Mouse (Mus musculus): ENCODE measurements around the gene Spag17. TPM values are rescaled to one million over a fixed set of nuclear protein-coding genes. Genes with fewer than 3 reads are reported as not detected.
A peak's percentile ranks its signal among the peaks of the same experiment; 100 is the strongest.

The Spag17 gene
- total RNA-seq, 2 experiments from 2014 or later = 1.1 to 1.2 TPM

DNA sequence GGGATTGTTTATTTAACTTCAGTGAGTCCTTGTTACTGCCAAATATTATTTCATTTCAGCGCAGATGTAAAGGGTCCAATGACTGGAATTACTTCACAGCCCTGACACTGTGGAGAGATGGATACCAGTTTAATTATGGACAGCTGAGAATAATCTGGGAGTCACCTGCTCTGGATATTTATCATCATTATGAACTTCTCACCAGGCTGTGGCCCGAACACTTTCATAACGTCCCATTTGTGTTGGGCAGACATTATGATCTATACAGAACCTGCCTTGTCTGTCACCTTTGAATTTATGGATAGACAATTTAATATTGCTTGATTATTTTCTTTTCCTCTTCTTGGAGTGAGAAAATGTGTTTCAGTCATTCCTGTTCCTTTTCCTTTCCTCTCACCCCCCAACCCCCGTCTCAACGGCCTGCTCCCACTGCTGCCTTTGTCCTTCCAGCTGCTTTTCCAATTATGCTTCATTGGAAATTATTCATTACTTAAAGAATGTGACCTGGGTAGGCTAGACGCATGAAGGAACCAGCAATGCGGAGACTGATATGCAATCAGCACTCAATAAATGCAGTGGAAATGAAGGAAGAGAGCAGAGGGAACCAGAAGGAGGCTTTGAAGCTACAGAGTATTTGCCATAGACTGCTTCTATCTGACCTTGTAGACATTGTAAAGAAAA lies 74.7 kb downstream of the Spag17 start:
- intact Hi-C loops (cut with DNase I) = no loop called here
- DNase-seq = no peak

DNA sequence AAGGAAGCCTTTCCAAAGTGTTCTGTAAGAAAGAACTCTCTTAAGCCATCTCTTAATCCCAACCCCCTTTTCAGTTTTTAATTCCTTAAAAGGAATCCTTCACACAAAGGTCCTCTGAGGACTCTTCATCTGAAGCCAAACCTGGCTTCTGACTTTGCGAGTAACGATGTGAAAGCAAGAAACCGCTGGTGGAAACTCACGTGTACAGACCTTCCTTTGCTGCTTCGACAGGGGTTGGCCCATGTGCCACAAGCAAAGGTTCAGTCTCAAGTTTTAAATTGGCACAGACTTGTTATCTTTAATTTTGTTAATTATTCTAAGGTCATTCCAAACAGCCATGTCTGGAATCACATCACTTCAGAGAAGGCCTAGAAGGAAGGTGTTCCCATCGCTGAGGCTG lies 79.1 kb downstream of the Spag17 start:
- no peak for DNase-seq
- intact Hi-C loops (cut with DNase I) = no loop called here

DNA sequence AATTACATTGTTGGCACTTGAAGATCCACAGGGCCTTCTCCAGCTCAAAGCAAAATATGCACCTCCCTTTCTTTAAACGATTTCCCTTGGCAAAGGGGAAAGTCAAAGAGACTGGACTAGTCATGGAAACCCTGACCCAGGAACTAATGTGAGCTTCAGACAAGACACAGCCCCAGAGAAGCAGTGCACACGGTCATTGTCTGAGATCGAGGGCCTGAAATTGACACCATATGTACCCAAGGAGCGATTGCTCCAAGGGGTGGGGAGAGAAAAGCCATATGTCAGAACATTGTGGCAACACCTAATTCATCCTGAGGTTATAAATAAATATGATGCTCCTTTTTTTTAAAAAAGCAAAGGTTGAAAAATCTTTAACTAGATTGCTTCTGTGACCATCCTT lies 80.7 kb downstream of the Spag17 start:
- intact Hi-C loops (cut with DNase I) = no loop called here
- DNase-seq = no peak

DNA sequence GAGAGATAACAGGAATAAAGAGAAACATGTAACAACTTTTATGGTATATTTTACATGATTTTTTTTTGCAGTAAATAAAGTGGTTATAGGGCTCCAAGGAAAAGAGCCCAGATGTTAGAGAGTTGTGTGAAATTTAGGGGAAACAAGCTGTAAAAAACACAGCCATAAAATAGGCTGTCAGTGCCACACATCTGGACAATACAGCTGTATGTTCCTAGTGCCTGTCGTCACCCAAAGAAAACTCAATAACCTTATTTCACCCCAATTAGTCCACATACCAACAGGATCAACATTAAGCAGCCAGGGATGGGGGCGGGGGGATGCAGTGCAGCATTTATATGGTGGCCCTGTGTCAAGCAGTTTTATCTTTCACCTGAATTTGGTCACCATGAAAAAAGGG lies 81.1 kb downstream of the Spag17 start:
- no peak for DNase-seq

DNA sequence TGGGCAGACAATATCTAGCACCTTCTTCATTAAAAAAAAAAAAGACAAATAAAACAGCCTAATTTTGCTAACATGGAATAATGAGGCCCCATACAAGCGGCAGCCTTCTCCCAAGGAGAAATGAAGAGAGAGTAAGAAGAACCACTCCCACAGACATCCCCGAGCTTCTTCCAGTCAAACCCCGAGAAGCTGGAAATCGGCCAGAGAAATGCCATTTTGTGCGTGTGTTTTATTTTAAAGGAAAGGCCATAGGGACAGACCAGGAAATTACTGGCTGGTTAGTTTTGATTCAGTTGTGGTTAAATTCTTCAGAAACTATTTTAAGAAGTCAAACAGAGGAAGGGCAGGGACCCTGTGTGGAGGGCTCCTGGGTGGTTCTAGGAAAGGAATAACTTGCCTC lies 85.6 kb downstream of the Spag17 start:
- intact Hi-C loops (cut with DNase I) = no loop called here
- peak; percentile 26 for DNase-seq

More for the DNA sequence above, 81.1 kb downstream of the Spag17 start:
- intact Hi-C loops (cut with DNase I) = no loop called here

DNA sequence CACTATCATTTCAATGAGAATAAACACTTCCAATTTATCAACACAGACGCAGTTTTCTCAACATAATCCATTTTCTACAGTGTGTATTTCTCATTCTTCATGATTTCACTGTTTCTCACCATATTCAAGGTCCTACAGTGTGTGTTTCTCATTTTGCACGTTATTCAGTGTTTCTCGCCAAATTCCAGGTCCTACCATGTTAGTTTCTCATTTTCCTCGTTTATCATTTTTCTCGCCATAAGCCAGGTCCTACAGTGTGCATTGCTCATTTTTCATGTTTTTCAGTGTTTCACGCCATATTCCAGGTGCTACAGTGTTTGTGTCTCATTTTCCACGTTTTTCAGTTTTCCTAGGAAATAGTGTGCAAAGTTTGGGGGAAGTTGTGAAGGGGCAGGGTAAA lies 95.8 kb downstream of the Spag17 start:
- DNase-seq = no peak
- intact Hi-C loops (cut with DNase I) = no loop called here

DNA sequence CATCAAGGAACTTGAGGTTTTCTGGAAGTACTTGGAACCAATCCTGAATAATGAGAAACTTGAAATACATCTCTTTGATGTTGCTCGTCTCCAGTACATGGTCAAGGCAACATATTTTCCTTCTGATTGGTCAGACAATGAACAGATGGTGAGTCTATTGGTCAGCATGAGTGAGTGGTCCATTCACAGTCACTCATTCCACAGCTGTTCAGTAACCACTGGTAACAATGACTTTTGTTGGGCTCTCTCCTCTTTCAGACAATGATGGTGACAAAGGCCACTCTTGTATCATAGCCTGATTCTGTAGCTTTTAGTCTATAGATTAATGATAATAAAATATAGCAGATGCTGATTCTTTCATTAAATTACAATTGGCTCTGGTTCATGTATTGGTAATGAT lies 119.5 kb downstream of the Spag17 start:
- DNase-seq = no peak
- intact Hi-C loops (cut with DNase I) = no loop called here

DNA sequence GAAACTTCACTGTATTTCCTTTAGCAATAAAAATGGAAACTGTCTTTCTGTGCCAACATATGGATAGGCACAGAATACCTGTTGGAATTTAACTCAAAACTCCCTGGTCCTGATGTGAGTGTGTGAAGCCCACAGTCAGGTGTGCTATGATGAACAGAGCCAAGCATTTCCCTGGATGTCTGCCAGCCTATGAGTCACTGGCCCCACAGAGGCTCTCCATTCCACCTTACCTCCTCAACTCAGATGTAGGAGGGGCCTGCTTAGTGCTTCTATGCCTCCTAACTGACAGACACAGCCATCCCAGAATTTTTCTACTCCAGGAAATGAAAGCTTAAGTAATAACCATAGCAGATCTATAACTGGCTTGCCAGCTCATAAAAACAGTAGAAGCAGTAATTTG lies 124.6 kb downstream of the Spag17 start:
- intact Hi-C loops (cut with DNase I) = no loop called here
- DNase-seq = no peak

DNA sequence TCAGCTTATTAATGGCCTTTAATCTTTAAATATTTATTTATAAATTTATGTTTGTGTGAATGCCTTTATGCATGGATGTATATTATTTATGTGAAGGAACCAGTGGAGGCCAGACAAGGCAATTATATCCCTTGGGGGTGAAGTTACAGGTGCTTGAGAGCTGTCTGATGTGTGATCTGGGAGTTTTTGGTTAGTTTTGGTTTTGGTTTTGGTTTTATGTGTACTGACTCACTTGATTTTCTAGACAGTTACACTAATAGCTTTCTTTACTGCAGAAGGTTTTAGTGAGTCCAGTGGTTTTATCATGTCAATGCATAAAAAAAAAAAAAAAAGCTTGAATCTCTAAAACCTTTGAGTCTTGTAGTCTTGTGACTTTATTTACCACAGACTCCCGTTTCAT lies 128.9 kb downstream of the Spag17 start:
- intact Hi-C loops (cut with DNase I) = no loop called here

DNA sequence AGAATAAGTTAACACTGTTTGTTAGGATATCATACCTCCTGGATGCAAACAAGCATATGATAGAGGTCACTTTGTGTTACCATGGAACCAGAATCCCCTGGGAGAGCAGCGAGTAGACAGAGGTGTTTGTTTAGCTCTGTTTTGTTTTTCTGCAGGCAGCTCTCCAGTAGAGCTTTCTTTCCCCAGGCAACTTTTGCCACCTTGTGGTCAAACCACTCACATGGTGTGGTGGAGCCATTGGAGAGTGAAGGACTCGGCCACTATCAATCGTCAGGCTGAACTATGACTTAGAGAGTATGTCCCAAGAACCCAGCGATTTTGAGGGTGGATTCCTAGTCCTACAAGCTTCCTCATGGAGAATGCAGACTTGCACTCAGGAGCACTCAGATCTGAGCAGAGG lies 146.1 kb downstream of the Spag17 start:
- no peak for DNase-seq
- intact Hi-C loops (cut with DNase I) = no loop called here

More for the DNA sequence above, 128.9 kb downstream of the Spag17 start:
- no peak for DNase-seq

DNA sequence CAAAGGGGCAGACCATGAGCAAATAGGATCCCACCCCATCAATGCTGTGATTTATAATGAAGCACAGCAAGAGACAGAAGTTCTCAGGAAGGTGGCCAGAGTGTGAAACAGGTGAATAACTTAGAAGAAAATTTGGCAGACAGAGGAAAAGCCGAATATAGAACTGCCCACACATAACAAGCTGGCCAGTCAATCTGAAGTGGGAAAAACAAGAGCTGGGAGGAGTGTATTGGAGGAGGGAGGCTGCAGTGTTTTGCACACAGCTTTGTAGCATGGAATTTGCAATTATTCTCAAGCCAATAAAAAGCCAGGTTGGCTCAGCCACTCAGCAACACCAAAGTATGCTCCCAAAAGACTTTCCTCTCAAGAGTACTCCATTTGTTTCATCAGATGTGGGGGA lies 147.8 kb downstream of the Spag17 start:
- DNase-seq = no peak
- intact Hi-C loops (cut with DNase I) = no loop called here

DNA sequence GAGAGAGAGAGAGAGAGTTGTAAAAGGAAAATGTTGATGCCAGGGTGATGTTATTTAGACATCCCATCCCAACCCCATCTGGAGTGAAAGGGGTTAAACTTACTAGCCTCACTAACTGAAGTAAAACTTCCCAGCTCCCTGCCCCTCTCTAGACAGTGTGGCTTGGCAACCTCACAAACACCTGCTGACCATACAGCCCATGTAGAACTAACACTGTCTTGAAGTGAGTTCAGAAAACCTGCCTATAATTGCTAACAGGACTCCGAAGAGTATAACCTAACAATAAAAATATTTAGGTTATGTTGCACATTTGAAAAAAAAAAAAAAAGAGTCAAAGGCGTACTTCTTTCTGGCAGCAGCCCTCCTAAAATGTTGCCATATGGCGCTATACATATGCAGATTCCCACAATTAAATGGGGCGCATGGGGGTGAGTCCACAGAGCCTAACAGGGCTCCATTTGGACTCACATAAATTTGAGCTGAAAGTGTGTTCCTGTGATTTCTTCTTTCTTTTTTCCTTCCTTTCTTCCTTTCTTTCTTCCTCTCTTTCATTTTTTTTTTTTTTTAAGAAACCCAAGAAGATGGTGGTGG lies 149.3 kb downstream of the Spag17 start:
- DNase-seq = no peak
- intact Hi-C loops (cut with DNase I) = no loop called here

DNA sequence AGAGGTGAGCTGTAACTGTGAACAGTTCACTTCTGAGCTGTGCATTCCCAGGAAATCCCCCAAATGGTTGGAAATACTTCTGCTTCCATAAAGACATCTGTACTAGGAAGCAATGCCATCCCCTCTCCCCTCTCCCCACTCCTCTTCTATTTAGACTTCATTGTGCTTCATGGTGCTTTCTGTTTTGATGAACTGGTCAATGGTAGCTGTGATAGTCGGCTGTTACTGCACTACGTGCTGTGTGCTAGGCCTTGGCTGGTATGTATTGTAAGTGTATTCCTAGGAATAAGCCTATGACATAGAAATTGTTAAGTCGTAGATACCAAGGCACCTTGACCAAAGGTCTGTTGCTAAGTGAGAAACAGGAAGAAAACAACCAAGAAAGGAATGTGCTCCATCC lies 149.9 kb downstream of the Spag17 start:
- DNase-seq = no peak
- intact Hi-C loops (cut with DNase I) = no loop called here

DNA sequence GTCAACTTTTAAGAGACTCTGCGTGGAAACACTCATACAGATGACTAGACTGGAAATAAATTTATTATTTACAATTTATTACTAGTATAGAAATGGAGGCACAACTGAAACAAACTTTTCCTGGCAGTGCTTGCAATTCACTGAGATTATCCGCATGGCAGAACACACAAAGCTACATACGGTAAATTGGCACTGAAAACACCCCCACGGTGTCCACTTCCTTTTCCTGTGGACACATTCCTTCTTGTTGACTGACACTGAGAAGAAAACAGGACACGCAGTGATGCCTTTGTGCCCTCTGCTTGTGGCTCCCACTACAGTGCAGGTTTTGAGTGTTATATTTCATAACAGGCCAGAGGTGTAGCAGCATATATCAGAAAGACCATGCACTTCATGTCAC lies 151.6 kb downstream of the Spag17 start:
- intact Hi-C loops (cut with DNase I) = no loop called here

DNA sequence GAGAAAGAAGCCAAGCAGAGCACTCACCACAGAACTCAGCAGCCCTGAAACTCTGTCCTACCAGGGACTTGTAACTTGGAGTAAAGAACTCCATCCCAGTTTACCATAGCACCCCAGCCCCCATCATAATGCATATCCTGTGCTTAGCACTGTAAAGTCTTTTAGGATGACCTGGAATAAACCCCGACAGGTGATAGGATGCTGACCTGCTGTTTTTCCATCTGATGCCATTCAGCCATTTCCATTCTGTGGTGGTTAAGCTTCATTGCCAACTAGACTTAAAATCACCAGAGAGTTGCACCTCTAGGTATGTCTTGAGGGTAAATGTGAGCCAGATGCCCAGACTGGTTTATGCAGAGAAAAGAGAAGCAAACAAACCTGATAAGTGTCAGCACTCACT lies 189.2 kb downstream of the Spag17 start:
- intact Hi-C loops (cut with DNase I) = no loop called here
- DNase-seq = no peak

More for the DNA sequence above, 151.6 kb downstream of the Spag17 start:
- DNase-seq = no peak

DNA sequence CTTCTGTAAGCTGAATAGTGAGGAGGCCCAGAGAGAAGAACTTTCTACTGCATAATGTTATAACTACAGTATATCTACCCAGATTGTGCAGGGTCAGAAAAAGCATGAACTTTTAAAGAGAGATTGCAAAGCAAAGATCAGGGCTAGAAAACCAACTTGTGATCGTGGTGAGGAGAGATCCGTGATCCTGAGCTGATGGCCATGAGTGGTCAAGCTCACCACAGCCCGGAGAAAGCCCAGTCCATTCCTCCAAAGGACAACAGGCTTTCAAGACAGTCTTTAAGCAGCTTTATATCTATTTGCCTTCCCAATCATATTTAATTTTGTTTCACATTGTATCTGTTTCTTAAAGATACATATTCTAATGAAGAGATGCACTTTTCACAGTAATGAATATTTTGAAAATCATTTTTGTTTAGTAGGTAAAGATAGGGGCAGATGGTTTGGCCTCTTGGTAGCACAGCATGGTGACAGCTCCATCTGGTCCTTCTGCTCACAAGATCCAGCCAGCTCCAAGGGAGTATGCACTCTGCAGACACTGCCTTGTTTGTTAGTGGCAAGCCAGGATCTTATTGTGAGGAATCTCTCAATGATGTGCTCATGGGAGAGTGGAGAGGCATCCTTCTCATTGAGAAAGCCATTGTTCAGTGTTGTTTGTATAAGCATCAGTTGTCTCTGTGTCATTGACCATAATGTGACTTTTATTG lies 217.3 kb downstream of the Spag17 start:
- intact Hi-C loops (cut with DNase I) = no loop called here
- peak; percentile 45 for DNase-seq

DNA sequence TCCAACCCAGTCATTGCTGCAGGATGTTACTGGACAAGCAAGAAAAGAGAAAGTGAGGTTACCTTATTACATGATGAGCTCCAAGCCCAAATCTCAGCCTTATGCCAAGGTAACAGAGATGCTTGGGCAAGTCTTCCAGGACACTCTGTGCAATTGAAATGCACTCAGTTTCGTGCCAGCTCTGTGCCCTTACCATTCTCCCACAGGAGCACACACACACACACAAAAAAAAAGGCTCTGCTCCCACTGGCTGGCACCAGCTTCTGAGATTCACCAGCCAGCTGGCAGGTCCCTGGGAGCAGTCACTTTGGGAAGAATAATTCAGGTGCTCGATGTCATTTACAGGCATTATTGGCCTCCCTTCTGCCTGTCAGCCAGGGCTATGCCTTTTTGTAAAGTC lies 221.5 kb downstream of the Spag17 start:
- intact Hi-C loops (cut with DNase I) = no loop called here
- peak; percentile 22 for DNase-seq

DNA sequence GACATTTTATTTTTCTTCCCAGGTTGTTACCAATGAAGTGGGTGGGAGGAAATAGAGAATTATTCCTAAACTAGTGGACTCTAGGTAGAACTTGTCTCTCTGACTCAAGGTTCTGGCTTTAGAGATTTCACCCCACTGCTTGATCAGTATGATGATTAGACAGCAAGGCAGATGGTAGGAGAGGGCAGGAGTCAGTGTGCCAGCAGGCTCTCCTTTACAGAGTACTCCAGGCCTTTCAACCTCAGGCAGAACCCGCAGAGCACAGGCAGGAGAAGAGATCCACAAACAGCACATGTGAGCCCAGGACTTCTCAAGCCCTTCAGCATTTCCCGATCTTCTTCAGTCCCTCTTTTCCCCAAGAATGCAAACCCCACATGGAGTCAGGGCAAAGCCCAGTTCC lies 233.5 kb downstream of the Spag17 start:
- intact Hi-C loops (cut with DNase I) = no loop called here
- DNase-seq = no peak

DNA sequence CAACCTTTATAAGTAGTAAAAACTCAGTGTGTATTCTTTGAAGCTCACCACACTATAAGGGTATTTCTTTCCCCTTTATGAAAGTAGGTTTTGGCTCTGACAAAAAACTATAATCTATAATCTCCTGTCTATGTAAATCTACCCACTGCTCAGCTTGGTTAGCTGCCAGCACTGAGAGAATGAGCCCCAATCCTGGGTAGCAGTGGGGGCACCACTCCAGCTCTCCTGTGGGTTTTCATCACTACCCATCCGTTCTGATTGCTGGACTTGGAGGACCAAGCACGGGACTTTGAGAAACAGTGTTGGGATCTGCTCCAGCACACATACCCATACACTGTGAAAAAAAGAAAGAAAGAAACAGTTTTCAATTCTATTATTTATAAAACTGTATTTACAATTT lies 236.8 kb downstream of the Spag17 start:
- peak; percentile 10 for DNase-seq
- intact Hi-C loops (cut with DNase I) = no loop called here

DNA sequence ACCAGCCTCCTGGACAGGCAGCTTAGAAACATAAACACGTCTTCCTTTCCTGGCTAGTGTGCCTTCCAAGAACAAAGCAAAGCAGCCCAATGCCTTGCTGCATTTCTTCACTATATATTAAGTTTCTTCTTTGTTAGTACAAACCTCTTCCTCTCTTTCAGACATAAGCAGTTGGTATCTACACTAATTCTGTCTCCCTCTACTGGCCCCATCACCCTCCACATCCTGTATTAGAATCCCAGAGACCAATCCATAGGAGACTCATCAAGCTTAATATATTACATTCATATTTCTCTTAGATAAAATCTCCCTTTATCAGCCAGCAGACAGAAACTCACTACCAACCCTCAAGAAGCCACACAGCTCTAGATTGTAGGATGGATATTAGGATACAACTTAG lies 237.2 kb downstream of the Spag17 start:
- no peak for DNase-seq
- intact Hi-C loops (cut with DNase I) = no loop called here

DNA sequence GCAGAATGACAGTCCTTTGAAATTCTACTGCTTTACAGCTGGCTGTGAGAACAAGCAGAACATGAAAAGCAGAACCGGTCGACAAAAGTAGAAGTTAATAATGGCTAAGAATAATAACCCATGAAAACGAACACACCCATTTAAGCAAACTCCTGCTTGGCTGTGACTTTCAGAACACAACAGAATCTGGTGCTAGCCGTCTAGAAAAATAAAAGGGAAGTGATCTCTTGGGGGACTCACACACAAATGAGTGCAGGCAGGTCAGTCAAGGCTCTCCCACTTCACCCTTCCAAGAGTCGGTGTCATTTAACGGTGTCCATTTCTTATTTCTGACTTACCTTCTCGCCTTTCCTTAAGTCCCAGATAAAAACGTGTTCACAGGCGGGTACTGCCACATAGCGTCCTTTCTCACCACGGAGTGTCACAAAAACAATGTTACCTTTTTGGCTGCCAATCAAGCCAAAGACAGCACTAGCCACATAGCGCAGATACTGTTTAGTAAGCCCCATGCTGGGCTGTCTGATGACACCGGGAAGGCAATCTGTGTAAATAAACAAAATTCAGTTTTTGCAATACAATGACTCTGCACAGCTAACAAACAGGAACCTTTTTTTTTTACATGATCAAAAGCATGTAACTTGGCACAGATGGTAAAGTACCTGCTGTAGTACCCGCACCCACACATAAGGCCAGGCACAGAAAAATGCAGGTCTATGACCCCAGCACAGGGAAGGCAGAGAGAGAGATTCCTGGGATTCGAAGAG lies 275.7 kb downstream of the Spag17 start:
- no peak for DNase-seq
- intact Hi-C loops (cut with DNase I) = no loop called here

Data from left cerebral cortex, postnatal 4 days (tissue).